Mouse (Mus musculus) spleen, adult 2 months (tissue): ENCODE data around the gene Lrfn2. TPM values are rescaled to one million over a fixed set of nuclear protein-coding genes. Genes with fewer than 3 reads are reported as not detected.

Experiments used
- DNase-seq, 2 experiments: peaks; one replicate each; pipeline versions ENCODE4 v3.0.0 to v3.0.0-alpha.2; 2012 to 2021; ENCODE audit warnings: low spot score in 2 of 2, low read depth in 1 of 2
- H3K27ac ChIP-seq: fragments of 200-500 bp; 2 replicates; pipeline ENCODE4 v1.5.1; 2012; ENCODE audit warnings: low read length, inconsistent platforms; ENCODE audit not compliant: insufficient read depth
- H3K27me3 ChIP-seq: fragments of 200-500 bp; 2 replicates; pipeline ENCODE4 v1.6.1; 2012; ENCODE audit warnings: mild to moderate bottlenecking, moderate library complexity, low read length, inconsistent platforms; ENCODE audit not compliant: control insufficient read depth, insufficient read depth
- H3K36me3 ChIP-seq: fragments of 200-500 bp; 2 replicates; pipeline ENCODE4 v1.6.1; 2012; ENCODE audit warnings: mild to moderate bottlenecking, low read length, inconsistent platforms; ENCODE audit not compliant: control insufficient read depth, insufficient read depth
- H3K4me1 ChIP-seq: fragments of 200-500 bp; 2 replicates; pipeline ENCODE4 v1.6.1; 2011; ENCODE audit warnings: inconsistent platforms; ENCODE audit not compliant: control insufficient read depth, insufficient read depth, insufficient read length
- H3K4me3 ChIP-seq: fragments of 200-500 bp; 2 replicates; pipeline ENCODE4 v1.5.1; 2011; ENCODE audit warnings: mild to moderate bottlenecking, inconsistent platforms; ENCODE audit not compliant: insufficient read depth, insufficient read length; ENCODE audit errors: extremely low read depth
- CTCF ChIP-seq: fragments of 200-500 bp; IDR thresholded peaks from 2 replicates; pipeline ENCODE4 v1.5.1; 2011; ENCODE audit warnings: mild to moderate bottlenecking, inconsistent platforms; ENCODE audit not compliant: insufficient read depth, insufficient read length, insufficient replicate concordance; ENCODE audit errors: extremely low read depth
- POLR2A ChIP-seq: fragments of 200-500 bp; IDR thresholded peaks from 2 replicates; pipeline ENCODE4 v1.6.1; 2011; ENCODE audit warnings: low read depth, low read length, inconsistent platforms
- WGBS: fragments of 180-500 bp; shearing (Covaris S2); methylation state at CpG from one replicate; pipeline ENCODE4 v1.1.7; 2018; 5-methylcytosine and 5-hydroxymethylcytosine counted together
- polyA plus RNA-seq: library from polyadenylated mRNA; depleted of rRNA; stranded (reverse); fragments of >200 nt; gene quantifications from 2 replicates; pipeline ENCODE4 v1.2.3, GENCODE M21; 2012

Lrfn2 gene
- polyA plus RNA-seq, 1 experiment: 0.02 TPM

- 51% methylated on average over 7 of the region's 7 CpGs for WGBS
- no peak overlapping the region for H3K27ac ChIP-seq
These were observed 6.6 kb downstream of the Lrfn2 start for GRCm38 (mm10) chr17:48938711-48939220.

GRCm38 (mm10) chr17:48946315-48946714, 14.1 kb downstream of the Lrfn2 start:
- TF ChIP-seq POLR2A: no peak
- no peak for DNase-seq
- H3K4me3 ChIP-seq: no peak overlapping the region
- H3K27me3 ChIP-seq: no peaks in the 10 kb centered on the region
- H3K4me1 ChIP-seq: no peaks in the 10 kb centered on the region
- no peaks in the 10 kb centered on the region for H3K36me3 ChIP-seq
- H3K27ac ChIP-seq: no peak overlapping the region
- 85% methylated on average over 9 of the region's 9 CpGs for WGBS

More at GRCm38 (mm10) chr17:48938711-48939220, 6.6 kb downstream of the Lrfn2 start:
- no peak overlapping the region for H3K4me3 ChIP-seq
- H3K36me3 ChIP-seq: no peaks in the 10 kb centered on the region
- no peaks in the 10 kb centered on the region for H3K4me1 ChIP-seq
- no peak for DNase-seq
- TF ChIP-seq CTCF: no peak
- TF ChIP-seq POLR2A: no peak
- H3K27me3 ChIP-seq: no peaks in the 10 kb centered on the region

- Histone ChIP-seq H3K36me3 (no peaks in the 10 kb centered on the region), H3K27ac (no peak overlapping the region), H3K27me3 (no peaks in the 10 kb centered on the region), H3K4me3 (no peak overlapping the region), H3K4me1 (no peaks in the 10 kb centered on the region)
- TF ChIP-seq CTCF (no peak), POLR2A (no peak)
- WGBS: 77% methylated on average over 3 of the region's 3 CpGs
- no peak for DNase-seq
These were observed 14.6 kb downstream of the Lrfn2 start for GRCm38 (mm10) chr17:48946765-48947164.

GRCm38 (mm10) chr17:48951250-48951649, 19.1 kb downstream of the Lrfn2 start:
- Histone ChIP-seq H3K4me1 (no peaks in the 10 kb centered on the region), H3K4me3 (no peak overlapping the region), H3K27me3 (no peaks in the 10 kb centered on the region), H3K36me3 (no peaks in the 10 kb centered on the region), H3K27ac (no peak overlapping the region)
- TF ChIP-seq CTCF: no peak
- TF ChIP-seq POLR2A: no peak
- 82% methylated on average over 1 of the region's 1 CpGs for WGBS
- DNase-seq: no peak

- DNase-seq: no peak
- WGBS: 73% methylated on average over 7 of the region's 7 CpGs
These were observed 24.0 kb downstream of the Lrfn2 start for GRCm38 (mm10) chr17:48956033-48956631.

GRCm38 (mm10) chr17:48960161-48960698, 28.1 kb downstream of the Lrfn2 start:
- H3K27ac ChIP-seq: no peak overlapping the region
- no peak for DNase-seq
- no peaks in the 10 kb centered on the region for H3K4me1 ChIP-seq
- H3K27me3 ChIP-seq: no peaks in the 10 kb centered on the region
- 24% methylated on average over 16 of the region's 16 CpGs for WGBS
- TF ChIP-seq CTCF: no peak
- no peak for TF ChIP-seq POLR2A
- no peaks in the 10 kb centered on the region for H3K36me3 ChIP-seq
- H3K4me3 ChIP-seq: no peak overlapping the region

More at GRCm38 (mm10) chr17:48956033-48956631, 24.0 kb downstream of the Lrfn2 start:
- Histone ChIP-seq H3K27ac (no peak overlapping the region), H3K27me3 (no peaks in the 10 kb centered on the region), H3K4me3 (no peak overlapping the region), H3K4me1 (no peaks in the 10 kb centered on the region), H3K36me3 (no peaks in the 10 kb centered on the region)
- TF ChIP-seq CTCF (no peak), POLR2A (no peak)

GRCm38 (mm10) chr17:48962646-48963045, 30.5 kb downstream of the Lrfn2 start:
- Histone ChIP-seq H3K27me3 (no peaks in the 10 kb centered on the region), H3K4me1 (no peaks in the 10 kb centered on the region), H3K36me3 (no peaks in the 10 kb centered on the region), H3K27ac (no peak overlapping the region), H3K4me3 (no peak overlapping the region)
- TF ChIP-seq POLR2A: no peak
- TF ChIP-seq CTCF: no peak
- WGBS: 90% methylated on average over 3 of the region's 3 CpGs
- no peak for DNase-seq
